Mouse (Mus musculus): ENCODE data around the gene Rnf141.

- no peak for TF ChIP-seq CTCF (IDR thresholded peaks at IDR 0.05)
- TF ChIP-seq EP300 (IDR thresholded peaks at IDR 0.05): no peak
Observed at GRCm38 (mm10) chr7:110804266-110804665, 40.0 kb downstream of the Rnf141 start.
